Mouse (Mus musculus): ENCODE data around the gene Tiam1. TPM values are rescaled to one million over a fixed set of nuclear protein-coding genes. Genes with fewer than 3 reads are reported as not detected.

The Tiam1 gene
- polyA plus RNA-seq, 2 experiments = 1.6 to 4.2 TPM

GRCm38 (mm10) chr16:89991701-89992152 is 151.8 kb downstream of the Tiam1 start:
- peaks cover 31 to 46% of the 10 kb centered on the region in 2 experiments for H3K4me1 ChIP-seq (replicated peaks; ENCODE audit: control insufficient read depth in 2 of 2, insufficient read depth in 2 of 2, low read length in 1 of 2)
- H3K4me3 ChIP-seq (ENCODE audit: insufficient read depth in 1 of 2, low read depth in 2 of 2, low read length in 2 of 2) = no peak overlapping the region
- no peak overlapping the region for H3K9ac ChIP-seq (replicated peaks)
- H3K36me3 ChIP-seq (replicated peaks; ENCODE audit: control insufficient read depth, insufficient read depth, low read depth) = no peaks in the 10 kb centered on the region
- DNase-seq (ENCODE audit: low read depth in 3 of 3, low spot score in 3 of 3) (peak in 2 of 3 experiments; percentile 38 to 44), ATAC-seq (ENCODE audit: insufficient read depth) (peak; percentile 67)
- H3K9me3 ChIP-seq (ENCODE audit: control insufficient read depth, low read length) = no peaks in the 10 kb centered on the region
- peak overlapping the region; percentile 14; the same call in 1 of the 2 replicates for H3K4me2 ChIP-seq (ENCODE audit: low read depth)
- TF ChIP-seq EP300 (IDR thresholded peaks at IDR 0.05; ENCODE audit: low read depth) (peak; percentile 53; the same call in 1 of the 2 replicates), CTCF (IDR thresholded peaks at IDR 0.05; ENCODE audit: low read depth) (no peak)
- no peaks in the 10 kb centered on the region for H3K27me3 ChIP-seq (ENCODE audit: control insufficient read depth, insufficient read depth, low read length)
- WGBS (ENCODE audit: insufficient replicate concordance) = 45% methylated on average over 12 of the region's 12 CpGs
- H3K27ac ChIP-seq = no peak overlapping the region

GRCm38 (mm10) chr16:89990288-89990955 is 153.1 kb downstream of the Tiam1 start:
- no peak overlapping the region for H3K4me2 ChIP-seq (ENCODE audit: low read depth)
- peak overlapping the region; percentile 31 for H3K27ac ChIP-seq
- ATAC-seq (ENCODE audit: insufficient read depth) (peak; percentile 75), DNase-seq (ENCODE audit: low read depth in 3 of 3, low spot score in 3 of 3) (peak; percentile 55 to 61 (median 60))
- H3K4me1 ChIP-seq (replicated peaks; ENCODE audit: control insufficient read depth in 2 of 2, insufficient read depth in 2 of 2, low read length in 1 of 2) = peaks cover 43 to 59% of the 10 kb centered on the region in 2 experiments
- H3K9me3 ChIP-seq (ENCODE audit: control insufficient read depth, low read length) = no peaks in the 10 kb centered on the region
- WGBS (ENCODE audit: insufficient replicate concordance) = 25% methylated on average over 5 of the region's 5 CpGs
- no peak overlapping the region for H3K9ac ChIP-seq (replicated peaks)
- H3K4me3 ChIP-seq (ENCODE audit: insufficient read depth in 1 of 2, low read depth in 2 of 2, low read length in 2 of 2) = no peak overlapping the region
- TF ChIP-seq CTCF (IDR thresholded peaks at IDR 0.05; ENCODE audit: low read depth) (peak; percentile 57), EP300 (IDR thresholded peaks at IDR 0.05; ENCODE audit: low read depth) (peak; percentile 58)
- H3K27me3 ChIP-seq (ENCODE audit: control insufficient read depth, insufficient read depth, low read length) = no peaks in the 10 kb centered on the region
- H3K36me3 ChIP-seq (replicated peaks; ENCODE audit: control insufficient read depth, insufficient read depth, low read depth) = no peaks in the 10 kb centered on the region

GRCm38 (mm10) chr16:89989816-89990215 is 153.8 kb downstream of the Tiam1 start:
- Histone ChIP-seq H3K27ac (no peak overlapping the region), H3K4me2 (ENCODE audit: low read depth) (no peak overlapping the region), H3K4me1 (replicated peaks; ENCODE audit: control insufficient read depth in 2 of 2, insufficient read depth in 2 of 2, low read length in 1 of 2) (peaks cover 46 to 65% of the 10 kb centered on the region in 2 experiments), H3K9ac (replicated peaks) (no peak overlapping the region), H3K9me3 (ENCODE audit: control insufficient read depth, low read length) (no peaks in the 10 kb centered on the region), H3K27me3 (ENCODE audit: control insufficient read depth, insufficient read depth, low read length) (no peaks in the 10 kb centered on the region), H3K36me3 (replicated peaks; ENCODE audit: control insufficient read depth, insufficient read depth, low read depth) (no peaks in the 10 kb centered on the region), H3K4me3 (ENCODE audit: insufficient read depth in 1 of 2, low read depth in 2 of 2, low read length in 2 of 2) (no peak overlapping the region)
- ATAC-seq (ENCODE audit: insufficient read depth) (no peak), DNase-seq (ENCODE audit: low read depth in 3 of 3, low spot score in 3 of 3) (no peak)
- WGBS (ENCODE audit: insufficient replicate concordance) = 76% methylated on average over 10 of the region's 10 CpGs
- TF ChIP-seq EP300 (IDR thresholded peaks at IDR 0.05; ENCODE audit: low read depth) = no peak
- TF ChIP-seq CTCF (IDR thresholded peaks at IDR 0.05; ENCODE audit: low read depth) = no peak

- no peaks in the 10 kb centered on the region for H3K36me3 ChIP-seq (replicated peaks; ENCODE audit: control insufficient read depth, insufficient read depth, low read depth)
- no peaks in the 10 kb centered on the region for H3K9me3 ChIP-seq (ENCODE audit: control insufficient read depth, low read length)
- 44% methylated on average over 18 of the region's 18 CpGs for WGBS (ENCODE audit: insufficient replicate concordance)
- peak overlapping the region; percentile 73 for H3K4me2 ChIP-seq (ENCODE audit: low read depth)
- peaks cover 32 to 59% of the 10 kb centered on the region in 2 experiments for H3K4me1 ChIP-seq (replicated peaks; ENCODE audit: control insufficient read depth in 2 of 2, insufficient read depth in 2 of 2, low read length in 1 of 2)
- TF ChIP-seq CTCF (IDR thresholded peaks at IDR 0.05; ENCODE audit: low read depth) = no peak
- TF ChIP-seq EP300 (IDR thresholded peaks at IDR 0.05; ENCODE audit: low read depth) = no peak
- no peak overlapping the region for H3K9ac ChIP-seq (replicated peaks)
- peak overlapping the region in 1 of 2 experiments; percentile 8; a peak in 1 of 4 replicates for H3K4me3 ChIP-seq (ENCODE audit: insufficient read depth in 1 of 2, low read depth in 2 of 2, low read length in 2 of 2)
- no peak overlapping the region for H3K27ac ChIP-seq
- no peaks in the 10 kb centered on the region for H3K27me3 ChIP-seq (ENCODE audit: control insufficient read depth, insufficient read depth, low read length)
- ATAC-seq (ENCODE audit: insufficient read depth) (no peak), DNase-seq (ENCODE audit: low read depth in 3 of 3, low spot score in 3 of 3) (no peak)
These were observed 156.8 kb downstream of the Tiam1 start for GRCm38 (mm10) chr16:89986672-89987362.

All from liver, embryonic 14.5 days (tissue).